Mouse (Mus musculus) lung, postnatal 14 days (tissue): ENCODE measurements around the gene Gm7137.
"Not testable (repeated sequence)": the region's sequence is repeated elsewhere in the genome, so short reads cannot be mapped to it uniquely, and the experiment has no call there.

Source experiments
- DNase-seq: peaks from one replicate; pipeline ENCODE4 v3.0.0; 2021

The Gm7137 gene

GRCm38 (mm10) chr10:77751254-77751653 is 36.7 kb downstream of the Gm7137 start, which contains the start of gene Gm9736:
Gm9736 (minus strand) TSS chr10:77751354.
- not testable (repeated sequence) for DNase-seq

- DNase-seq: not testable (repeated sequence)
Measured at GRCm38 (mm10) chr10:77750686-77751085, 37.3 kb downstream of the Gm7137 start.

- not testable (repeated sequence) for DNase-seq
Measured at GRCm38 (mm10) chr10:77741924-77742688, 45.9 kb downstream of the Gm7137 start, which contains the start of gene Gm18596. Gm18596 (minus strand) TSS chr10:77742638.

- DNase-seq: no peak
Measured at GRCm38 (mm10) chr10:77738929-77739328, 49.1 kb downstream of the Gm7137 start.
